Mouse (Mus musculus) E14TG2a.4 (cell line): ENCODE measurements around the gene 9130008F23Rik.

Experiments used
- CTCF ChIP-seq: conservative IDR thresholded peaks from 2 replicates; pipeline ENCODE4 v1.5.1; 2014; ENCODE audit warnings: low read length
- POU5F1 ChIP-seq: IDR thresholded peaks from 2 replicates; pipeline ENCODE4 v1.6.1; 2014; ENCODE audit warnings: low read length, borderline replicate concordance

GRCm38 (mm10) chr17:40904721-40905154, 24.4 kb upstream of the 9130008F23Rik start:
- TF ChIP-seq CTCF: no peak
- TF ChIP-seq POU5F1: no peak
